Mouse (Mus musculus) liver, embryonic 14.5 days (tissue): ENCODE measurements around the gene Trpv5. TPM values are rescaled to one million over a fixed set of nuclear protein-coding genes. Genes with fewer than 3 reads are reported as not detected.

ENCODE experiments used
- ATAC-seq: fragments of 200-750 bp; cut with Nextera tagmentation; 2 replicates; pipeline ENCODE4 v1.8.0; 2017; ENCODE audit warnings: moderate number of reproducible peaks, mild to moderate bottlenecking, moderate library complexity; ENCODE audit not compliant: insufficient read depth
- DNase-seq, 3 experiments: peaks; one replicate each; pipeline ENCODE4 v3.0.0-alpha.2; 2012 to 2013; ENCODE audit warnings: low read depth in 3 of 3, low spot score in 3 of 3
- H3K27ac ChIP-seq: fragments of 300-500 bp; sonication (generic); 2 replicates; pipeline ENCODE4 v1.5.1; 2014; ENCODE audit warnings: moderate library complexity, mild to moderate bottlenecking, control low read depth, inconsistent platforms
- H3K27me3 ChIP-seq: fragments of 300-500 bp; sonication (generic); 2 replicates; pipeline ENCODE4 v1.6.1; 2014; ENCODE audit warnings: mild to moderate bottlenecking, low read length, moderate library complexity; ENCODE audit not compliant: control insufficient read depth, insufficient read depth
- H3K36me3 ChIP-seq: fragments of 300-500 bp; sonication (generic); replicated peaks from 2 replicates; pipeline ENCODE4 v1.6.1; 2014; ENCODE audit warnings: low read depth; ENCODE audit not compliant: control insufficient read depth, insufficient read depth
- H3K4me1 ChIP-seq, 2 experiments: fragments of 200-500 bp in 1 of 2; fragments of 300-500 bp in 1 of 2; sonication (generic) in 1 of 2; replicated peaks; 2 replicates each; pipeline ENCODE4 v1.6.1; 2012 to 2014; ENCODE audit warnings: antibody characterized with exemption in 1 of 2, inconsistent platforms in 1 of 2, low read length in 1 of 2; ENCODE audit not compliant: control insufficient read depth in 2 of 2, insufficient read depth in 2 of 2
- H3K4me2 ChIP-seq: fragments of 300-500 bp; sonication (generic); 2 replicates; pipeline ENCODE4 v1.6.1; 2014; ENCODE audit warnings: low read depth, mild to moderate bottlenecking, control low read depth, moderate library complexity
- H3K4me3 ChIP-seq, 2 experiments: fragments of 200-500 bp in 1 of 2; fragments of 300-500 bp in 1 of 2; sonication (generic) in 1 of 2; 2 replicates each; pipeline ENCODE4 v1.5.1; 2012 to 2014; ENCODE audit warnings: low read depth in 2 of 2, low read length in 2 of 2, mild to moderate bottlenecking in 2 of 2, control low read depth in 1 of 2, inconsistent platforms in 1 of 2, moderate library complexity in 1 of 2; ENCODE audit not compliant: insufficient read depth in 1 of 2
- H3K9ac ChIP-seq: fragments of 300-500 bp; sonication (generic); replicated peaks from 2 replicates; pipeline ENCODE4 v1.6.1; 2014; ENCODE audit warnings: mild to moderate bottlenecking, control low read depth, moderate library complexity
- H3K9me3 ChIP-seq: fragments of 300-500 bp; sonication (generic); 2 replicates; pipeline ENCODE4 v1.6.1; 2016; ENCODE audit warnings: low read length, mixed read lengths; ENCODE audit not compliant: control insufficient read depth
- CTCF ChIP-seq: IDR thresholded peaks from 2 replicates; pipeline ENCODE4 v1.5.1; 2016; ENCODE audit warnings: antibody characterized with exemption, low read depth, control low read depth
- EP300 ChIP-seq: IDR thresholded peaks from 2 replicates; pipeline ENCODE4 v1.6.1; 2016; ENCODE audit warnings: antibody characterized with exemption, low read depth
- WGBS: fragments of 180-500 bp; shearing (Covaris S2); extraction: QIAGEN DNeasy Blood & Tissue Kit; methylation state at CpG from one replicate; pipeline ENCODE4 v1.1.7; 2014; ENCODE audit not compliant: insufficient replicate concordance; 5-methylcytosine and 5-hydroxymethylcytosine counted together
- polyA plus RNA-seq, 2 experiments: library from polyadenylated mRNA; depleted of rRNA in 1 of 2; stranded (reverse) in 1 of 2; unstranded in 1 of 2; fragments of >200 nt; fragmentation: Nextera tagmentation in 1 of 2; extraction: Ambion mirVana in 1 of 2; gene quantifications; 2 replicates each; pipeline versions ENCODE4 v1.2.1 to v1.2.3; 2012 to 2014

The Trpv5 gene
- polyA plus RNA-seq, 2 experiments = 0.05 to 0.31 TPM

GRCm38 (mm10) chr6:41643227-41643626, 37.3 kb downstream of the Trpv5 start:
- H3K27me3 ChIP-seq = no peaks in the 10 kb centered on the region
- no peaks in the 10 kb centered on the region; a peak in 1 of 4 replicates for H3K4me1 ChIP-seq
- TF ChIP-seq EP300 (no peak), CTCF (no peak)
- no peaks in the 10 kb centered on the region for H3K36me3 ChIP-seq
- no peak overlapping the region for H3K9ac ChIP-seq
- no peak overlapping the region for H3K4me3 ChIP-seq
- WGBS = 68% methylated on average over 3 of the region's 3 CpGs
- H3K4me2 ChIP-seq = no peak overlapping the region
- ATAC-seq (no peak), DNase-seq (no peak)
- H3K27ac ChIP-seq = no peak overlapping the region
- H3K9me3 ChIP-seq = no peaks in the 10 kb centered on the region

GRCm38 (mm10) chr6:41642765-41643164, 37.8 kb downstream of the Trpv5 start:
- Histone ChIP-seq H3K4me3 (no peak overlapping the region), H3K9ac (no peak overlapping the region), H3K36me3 (no peaks in the 10 kb centered on the region), H3K9me3 (no peaks in the 10 kb centered on the region), H3K4me1 (no peaks in the 10 kb centered on the region; a peak in 1 of 4 replicates), H3K27ac (no peak overlapping the region), H3K4me2 (no peak overlapping the region), H3K27me3 (no peaks in the 10 kb centered on the region)
- no peak for ATAC-seq
- no peak for DNase-seq
- no peak for TF ChIP-seq CTCF
- TF ChIP-seq EP300 = no peak
- WGBS = 63% methylated on average over 4 of the region's 4 CpGs

- Histone ChIP-seq H3K9me3 (no peaks in the 10 kb centered on the region), H3K27me3 (no peaks in the 10 kb centered on the region), H3K4me3 (no peak overlapping the region), H3K4me2 (no peak overlapping the region), H3K4me1 (no peaks in the 10 kb centered on the region; a peak in 1 of 4 replicates), H3K36me3 (no peaks in the 10 kb centered on the region), H3K9ac (no peak overlapping the region), H3K27ac (no peak overlapping the region)
- ATAC-seq (no peak), DNase-seq (no peak)
- TF ChIP-seq EP300 = no peak
- TF ChIP-seq CTCF = no peak
- WGBS = 50% methylated on average over 6 of the region's 6 CpGs
Observed at GRCm38 (mm10) chr6:41641173-41641866, 39.2 kb downstream of the Trpv5 start.

- no peak for DNase-seq
- Histone ChIP-seq H3K4me2 (no peak overlapping the region), H3K4me3 (no peak overlapping the region), H3K9me3 (no peaks in the 10 kb centered on the region), H3K9ac (no peak overlapping the region), H3K4me1 (no peaks in the 10 kb centered on the region; a peak in 1 of 4 replicates), H3K36me3 (no peaks in the 10 kb centered on the region), H3K27ac (no peak overlapping the region), H3K27me3 (no peaks in the 10 kb centered on the region)
- WGBS = 56% methylated on average over 3 of the region's 3 CpGs
- ATAC-seq = no peak
- no peak for TF ChIP-seq EP300
- TF ChIP-seq CTCF = no peak
Observed at GRCm38 (mm10) chr6:41640449-41640848, 40.1 kb downstream of the Trpv5 start.

GRCm38 (mm10) chr6:41637927-41638506, 42.6 kb downstream of the Trpv5 start:
- Histone ChIP-seq H3K27me3 (no peaks in the 10 kb centered on the region), H3K4me2 (no peak overlapping the region), H3K9ac (no peak overlapping the region), H3K4me3 (no peak overlapping the region), H3K9me3 (no peaks in the 10 kb centered on the region), H3K36me3 (no peaks in the 10 kb centered on the region), H3K27ac (no peak overlapping the region), H3K4me1 (no peaks in the 10 kb centered on the region; a peak in 1 of 4 replicates)
- no peak for TF ChIP-seq EP300
- no peak for TF ChIP-seq CTCF
- 45% methylated on average over 6 of the region's 6 CpGs for WGBS
- ATAC-seq (no peak), DNase-seq (no peak)
